Mouse (Mus musculus) heart, embryonic 13.5 days (tissue): ENCODE data around the gene Tbc1d22a. TPM values are rescaled to one million over a fixed set of nuclear protein-coding genes. Genes with fewer than 3 reads are reported as not detected.

Experiments used
- ATAC-seq: fragments of 200-750 bp; cut with Nextera tagmentation; 2 replicates; pipeline ENCODE4 v1.8.0; 2017; ENCODE audit warnings: moderate TSS enrichment; ENCODE audit not compliant: insufficient number of reproducible peaks, low FRiP score, low TSS enrichment; ENCODE audit errors: extremely low read depth
- H3K27ac ChIP-seq: fragments of 300-500 bp; sonication (generic); replicated peaks from 2 replicates; pipeline ENCODE4 v1.5.1; 2015; ENCODE audit warnings: moderate library complexity, mild to moderate bottlenecking, inconsistent platforms
- H3K27me3 ChIP-seq: fragments of 300-500 bp; sonication (generic); replicated peaks from 2 replicates; pipeline ENCODE4 v1.6.1; 2015; ENCODE audit warnings: mild to moderate bottlenecking, inconsistent platforms
- H3K36me3 ChIP-seq: fragments of 300-500 bp; sonication (generic); 2 replicates; pipeline ENCODE4 v1.6.1; 2015; ENCODE audit warnings: mild to moderate bottlenecking, inconsistent platforms
- H3K4me1 ChIP-seq: fragments of 300-500 bp; sonication (generic); 2 replicates; pipeline ENCODE4 v1.6.1; 2015; ENCODE audit warnings: inconsistent platforms
- H3K4me2 ChIP-seq: fragments of 300-500 bp; sonication (generic); 2 replicates; pipeline ENCODE4 v1.6.1; 2015; ENCODE audit warnings: inconsistent platforms, mild to moderate bottlenecking, moderate library complexity
- H3K4me3 ChIP-seq: fragments of 300-500 bp; sonication (generic); 2 replicates; pipeline ENCODE4 v1.5.1; 2015; ENCODE audit warnings: moderate library complexity, mild to moderate bottlenecking, inconsistent platforms
- H3K9ac ChIP-seq: fragments of 300-500 bp; sonication (generic); 2 replicates; pipeline ENCODE4 v1.6.1; 2015; ENCODE audit warnings: inconsistent platforms, mild to moderate bottlenecking, moderate library complexity
- H3K9me3 ChIP-seq: fragments of 300-500 bp; sonication (generic); 2 replicates; pipeline ENCODE4 v1.6.1; 2016; ENCODE audit warnings: inconsistent platforms
- WGBS: fragments of 180-500 bp; shearing (Covaris S2); methylation state at CpG from one replicate; pipeline ENCODE4 v1.1.7; 2015; ENCODE audit warnings: mixed read lengths; 5-methylcytosine and 5-hydroxymethylcytosine counted together
- polyA plus RNA-seq: library from polyadenylated mRNA; unstranded; fragments of >200 nt; fragmentation: Nextera tagmentation; extraction: Ambion mirVana; gene quantifications from 2 replicates; pipeline ENCODE4 v1.2.1, GENCODE M21; 2015

Gene Tbc1d22a
- polyA plus RNA-seq, 1 experiment from 2014 or later, result 9.1 TPM

GRCm38 (mm10) chr15:86462636-86463035, 248.4 kb downstream of the Tbc1d22a start:
- H3K9ac ChIP-seq, result no peak overlapping the region
- 84% methylated on average over 8 of the region's 8 CpGs for WGBS
- ATAC-seq, result no peak

GRCm38 (mm10) chr15:86468082-86468481, 253.8 kb downstream of the Tbc1d22a start:
- Histone ChIP-seq H3K27ac (no peak overlapping the region), H3K4me3 (no peak overlapping the region), H3K4me2 (no peak overlapping the region), H3K4me1 (no peaks in the 10 kb centered on the region), H3K36me3 (peaks cover 6% of the 10 kb centered on the region; the same call in 1 of the 2 replicates), H3K9me3 (peaks cover 21% of the 10 kb centered on the region), H3K27me3 (peaks cover 15% of the 10 kb centered on the region), H3K9ac (no peak overlapping the region)
- no peak for ATAC-seq

More at GRCm38 (mm10) chr15:86462636-86463035, 248.4 kb downstream of the Tbc1d22a start:
- H3K9me3 ChIP-seq, result no peaks in the 10 kb centered on the region
- H3K4me1 ChIP-seq, result no peaks in the 10 kb centered on the region
- H3K36me3 ChIP-seq, result no peaks in the 10 kb centered on the region
- peaks cover 17% of the 10 kb centered on the region; the same call in 1 of the 2 replicates for H3K27me3 ChIP-seq
- no peak overlapping the region for H3K4me3 ChIP-seq
- no peak overlapping the region for H3K4me2 ChIP-seq
- no peak overlapping the region for H3K27ac ChIP-seq

GRCm38 (mm10) chr15:86471136-86471535, 256.9 kb downstream of the Tbc1d22a start:
- Histone ChIP-seq H3K27me3 (peaks cover 28% of the 10 kb centered on the region), H3K4me1 (no peaks in the 10 kb centered on the region), H3K9me3 (peaks cover 21% of the 10 kb centered on the region), H3K36me3 (peaks cover 6% of the 10 kb centered on the region; the same call in 1 of the 2 replicates), H3K4me2 (no peak overlapping the region), H3K9ac (no peak overlapping the region), H3K27ac (no peak overlapping the region), H3K4me3 (no peak overlapping the region)
- no peak for ATAC-seq
- 71% methylated on average over 7 of the region's 7 CpGs for WGBS

GRCm38 (mm10) chr15:86473473-86473872, 259.2 kb downstream of the Tbc1d22a start:
- H3K4me2 ChIP-seq, result no peak overlapping the region
- no peak overlapping the region for H3K27ac ChIP-seq
- peaks cover 14% of the 10 kb centered on the region for H3K4me1 ChIP-seq
- WGBS, result 57% methylated on average over 11 of the region's 11 CpGs
- H3K27me3 ChIP-seq, result peaks cover 41% of the 10 kb centered on the region
- peaks cover 2% of the 10 kb centered on the region; the same call in 1 of the 2 replicates for H3K36me3 ChIP-seq
- no peak for ATAC-seq
- H3K4me3 ChIP-seq, result no peak overlapping the region
- H3K9me3 ChIP-seq, result peaks cover 15% of the 10 kb centered on the region
- no peak overlapping the region for H3K9ac ChIP-seq

GRCm38 (mm10) chr15:86474951-86475350, 260.7 kb downstream of the Tbc1d22a start:
- WGBS, result 72% methylated on average over 5 of the region's 5 CpGs
- ATAC-seq, result no peak

GRCm38 (mm10) chr15:86476483-86476882, 262.2 kb downstream of the Tbc1d22a start:
- H3K9ac ChIP-seq, result no peak overlapping the region
- H3K9me3 ChIP-seq, result no peaks in the 10 kb centered on the region
- WGBS, result 68% methylated on average over 6 of the region's 6 CpGs
- H3K4me2 ChIP-seq, result no peak overlapping the region
- no peak for ATAC-seq
- peaks cover 60% of the 10 kb centered on the region for H3K27me3 ChIP-seq
- H3K27ac ChIP-seq, result no peak overlapping the region
- no peak overlapping the region for H3K4me3 ChIP-seq
- H3K36me3 ChIP-seq, result no peaks in the 10 kb centered on the region
- H3K4me1 ChIP-seq, result peaks cover 30% of the 10 kb centered on the region

More at GRCm38 (mm10) chr15:86474951-86475350, 260.7 kb downstream of the Tbc1d22a start:
- Histone ChIP-seq H3K27me3 (peaks cover 45% of the 10 kb centered on the region), H3K4me1 (peaks cover 26% of the 10 kb centered on the region), H3K4me3 (no peak overlapping the region), H3K9ac (no peak overlapping the region), H3K9me3 (no peaks in the 10 kb centered on the region; the same call in 1 of the 2 replicates), H3K27ac (no peak overlapping the region), H3K4me2 (no peak overlapping the region), H3K36me3 (no peaks in the 10 kb centered on the region)

- H3K4me3 ChIP-seq, result no peak overlapping the region
- H3K9me3 ChIP-seq, result no peaks in the 10 kb centered on the region
- no peak for ATAC-seq
- H3K4me2 ChIP-seq, result no peak overlapping the region
- WGBS, result 63% methylated on average over 6 of the region's 6 CpGs
- no peak overlapping the region for H3K27ac ChIP-seq
- H3K9ac ChIP-seq, result no peak overlapping the region
- H3K27me3 ChIP-seq, result peaks cover 63% of the 10 kb centered on the region
- H3K36me3 ChIP-seq, result no peaks in the 10 kb centered on the region
- H3K4me1 ChIP-seq, result peaks cover 34% of the 10 kb centered on the region
Observed at GRCm38 (mm10) chr15:86477032-86477431, 262.8 kb downstream of the Tbc1d22a start.

GRCm38 (mm10) chr15:86477471-86477992, 263.3 kb downstream of the Tbc1d22a start:
- Histone ChIP-seq H3K27me3 (peaks cover 64% of the 10 kb centered on the region), H3K4me3 (no peak overlapping the region), H3K36me3 (no peaks in the 10 kb centered on the region), H3K27ac (no peak overlapping the region), H3K9me3 (no peaks in the 10 kb centered on the region), H3K9ac (no peak overlapping the region), H3K4me1 (peaks cover 39% of the 10 kb centered on the region), H3K4me2 (no peak overlapping the region)
- ATAC-seq, result no peak

- ATAC-seq, result no peak
- peaks cover 70% of the 10 kb centered on the region for H3K27me3 ChIP-seq
- H3K27ac ChIP-seq, result no peak overlapping the region; the same call in 1 of the 2 replicates
- no peak overlapping the region for H3K4me3 ChIP-seq
- peaks cover 46% of the 10 kb centered on the region for H3K4me1 ChIP-seq
- H3K36me3 ChIP-seq, result no peaks in the 10 kb centered on the region
- 46% methylated on average over 13 of the region's 13 CpGs for WGBS
- H3K9ac ChIP-seq, result no peak overlapping the region
- H3K9me3 ChIP-seq, result no peaks in the 10 kb centered on the region
- no peak overlapping the region for H3K4me2 ChIP-seq
Observed at GRCm38 (mm10) chr15:86478685-86479502, 264.6 kb downstream of the Tbc1d22a start.

- Histone ChIP-seq H3K4me2 (no peak overlapping the region), H3K9me3 (no peaks in the 10 kb centered on the region), H3K27me3 (peaks cover 71% of the 10 kb centered on the region), H3K4me1 (peaks cover 76% of the 10 kb centered on the region), H3K36me3 (no peaks in the 10 kb centered on the region), H3K27ac (no peak overlapping the region), H3K9ac (no peak overlapping the region), H3K4me3 (no peak overlapping the region)
- no peak for ATAC-seq
- 35% methylated on average over 5 of the region's 5 CpGs for WGBS
Observed at GRCm38 (mm10) chr15:86482362-86482761, 268.1 kb downstream of the Tbc1d22a start.

GRCm38 (mm10) chr15:86485815-86486214, 271.6 kb downstream of the Tbc1d22a start:
- ATAC-seq, result no peak
- H3K4me1 ChIP-seq, result peaks cover 58% of the 10 kb centered on the region
- no peak overlapping the region for H3K4me2 ChIP-seq
- H3K9ac ChIP-seq, result no peak overlapping the region
- no peak overlapping the region for H3K27ac ChIP-seq
- H3K9me3 ChIP-seq, result no peaks in the 10 kb centered on the region
- H3K36me3 ChIP-seq, result no peaks in the 10 kb centered on the region
- WGBS, result 55% methylated on average over 6 of the region's 6 CpGs
- peaks cover 82% of the 10 kb centered on the region for H3K27me3 ChIP-seq
- no peak overlapping the region for H3K4me3 ChIP-seq
